Mouse (Mus musculus): ENCODE measurements at regions not wholly inside any gene's neighbourhood (a gene's known extent, or its start where the extent isn't known, plus 50 kb on each side); places are given as distances from the start of the nearest gene placed in this dataset.

DNA sequence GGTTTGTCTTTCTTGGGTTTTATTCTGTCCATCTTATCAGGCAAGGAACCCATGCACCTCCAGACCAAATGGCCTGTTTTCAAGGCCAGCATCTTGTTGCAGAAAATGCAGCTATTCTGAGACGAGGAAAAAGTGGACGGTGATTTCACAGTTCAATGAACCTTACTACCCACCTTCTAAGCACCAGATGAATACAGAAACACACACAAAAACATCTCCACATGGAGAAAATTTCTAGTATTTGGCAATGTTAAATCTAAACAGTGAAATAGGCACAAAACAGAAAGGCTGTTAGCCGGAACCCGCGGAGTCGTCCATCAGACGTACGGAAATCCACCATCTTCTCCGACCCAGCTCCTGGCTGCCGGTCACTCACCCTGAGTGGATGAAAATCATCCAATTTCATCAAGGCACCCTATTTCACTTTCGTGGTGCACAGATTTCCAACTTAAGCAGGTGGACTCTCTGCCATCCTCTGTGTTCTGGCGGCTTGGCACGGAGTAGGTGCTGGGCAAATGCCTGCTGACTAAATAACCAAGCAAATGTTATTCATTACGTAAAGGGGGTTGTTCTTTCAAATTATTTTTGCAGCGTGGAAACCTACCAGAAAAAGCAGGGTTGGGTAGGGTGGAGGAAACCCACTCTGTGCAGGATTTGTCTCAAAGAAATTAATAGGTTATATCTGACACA lies 66.1 kb upstream of the Cpsf6 start:
- H3K4me3 ChIP-seq (ENCODE audit: insufficient read depth, low read length) = no peak overlapping the region
- no peaks in the 10 kb centered on the region for H3K4me1 ChIP-seq (ENCODE audit: control insufficient read depth, insufficient read depth, low read length)
- no peak overlapping the region for H3K27ac ChIP-seq (ENCODE audit: insufficient read depth, low read length)
- TF ChIP-seq CTCF (IDR thresholded peaks at IDR 0.05; ENCODE audit: borderline replicate concordance, insufficient read depth, low read length) (no peak), POLR2A (IDR thresholded peaks at IDR 0.05; ENCODE audit: low read depth, low read length) (no peak)

DNA sequence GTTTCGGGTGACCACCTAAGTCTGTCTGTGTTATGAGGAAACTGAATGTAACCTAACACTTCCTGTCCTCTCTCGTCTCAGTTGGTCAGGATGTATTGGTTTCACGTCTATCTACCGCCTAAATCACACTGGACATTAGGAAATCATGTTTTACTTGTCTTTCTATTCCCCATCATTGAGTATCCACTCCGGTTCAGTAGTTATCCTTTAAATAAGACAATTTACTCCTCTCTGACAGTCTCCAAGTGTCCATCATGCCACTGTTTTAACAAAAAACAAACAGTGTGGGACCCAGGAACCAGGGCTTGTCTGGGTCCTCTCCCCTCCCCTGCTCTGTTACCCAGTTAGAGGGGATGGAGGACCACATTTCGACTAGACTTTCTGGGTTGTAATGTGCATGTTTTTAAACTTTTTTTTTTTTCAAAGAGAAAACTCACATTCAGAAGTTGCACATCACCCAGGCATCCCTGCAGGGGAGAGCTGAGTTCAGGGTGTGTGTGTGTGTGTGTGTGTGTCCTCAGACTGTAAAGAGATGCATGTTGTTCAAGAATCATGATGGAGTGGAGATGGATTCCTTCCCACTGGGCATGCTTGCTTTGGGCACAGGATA lies 65.5 kb upstream of the Cpsf6 start:
- no peaks in the 10 kb centered on the region for H3K4me1 ChIP-seq (ENCODE audit: control insufficient read depth, insufficient read depth, low read length)
- TF ChIP-seq CTCF (IDR thresholded peaks at IDR 0.05; ENCODE audit: borderline replicate concordance, insufficient read depth, low read length) = no peak
- TF ChIP-seq POLR2A (IDR thresholded peaks at IDR 0.05; ENCODE audit: low read depth, low read length) = no peak

DNA sequence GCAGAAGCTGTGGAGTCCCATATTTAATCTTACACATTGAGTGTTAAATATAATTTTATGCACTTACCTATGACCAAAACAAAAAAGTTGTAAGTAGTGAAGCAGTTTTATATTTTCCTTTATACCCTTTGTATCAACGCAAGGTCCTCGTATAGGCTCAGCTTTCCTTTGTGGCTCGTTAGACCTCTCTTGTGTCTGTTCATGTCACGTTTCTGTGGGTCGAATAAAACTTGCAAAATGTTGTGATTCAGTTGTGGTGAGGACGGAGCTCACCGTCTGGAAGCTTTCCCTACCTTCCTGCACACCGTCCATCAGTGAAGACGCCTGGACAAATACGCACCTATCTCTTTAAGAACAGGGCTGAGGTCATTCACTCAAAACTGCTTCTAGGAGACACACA lies 64.9 kb upstream of the Cpsf6 start:
- no peak for TF ChIP-seq POLR2A (IDR thresholded peaks at IDR 0.05; ENCODE audit: low read depth, low read length)
- no peak for TF ChIP-seq CTCF (IDR thresholded peaks at IDR 0.05; ENCODE audit: borderline replicate concordance, insufficient read depth, low read length)
- H3K4me3 ChIP-seq (ENCODE audit: insufficient read depth, low read length) = no peak overlapping the region
- no peaks in the 10 kb centered on the region for H3K4me1 ChIP-seq (ENCODE audit: control insufficient read depth, insufficient read depth, low read length)
- no peak overlapping the region for H3K27ac ChIP-seq (ENCODE audit: insufficient read depth, low read length)

More for the DNA sequence above, 65.5 kb upstream of the Cpsf6 start:
- H3K4me3 ChIP-seq (ENCODE audit: insufficient read depth, low read length) = no peak overlapping the region
- no peak overlapping the region for H3K27ac ChIP-seq (ENCODE audit: insufficient read depth, low read length)

DNA sequence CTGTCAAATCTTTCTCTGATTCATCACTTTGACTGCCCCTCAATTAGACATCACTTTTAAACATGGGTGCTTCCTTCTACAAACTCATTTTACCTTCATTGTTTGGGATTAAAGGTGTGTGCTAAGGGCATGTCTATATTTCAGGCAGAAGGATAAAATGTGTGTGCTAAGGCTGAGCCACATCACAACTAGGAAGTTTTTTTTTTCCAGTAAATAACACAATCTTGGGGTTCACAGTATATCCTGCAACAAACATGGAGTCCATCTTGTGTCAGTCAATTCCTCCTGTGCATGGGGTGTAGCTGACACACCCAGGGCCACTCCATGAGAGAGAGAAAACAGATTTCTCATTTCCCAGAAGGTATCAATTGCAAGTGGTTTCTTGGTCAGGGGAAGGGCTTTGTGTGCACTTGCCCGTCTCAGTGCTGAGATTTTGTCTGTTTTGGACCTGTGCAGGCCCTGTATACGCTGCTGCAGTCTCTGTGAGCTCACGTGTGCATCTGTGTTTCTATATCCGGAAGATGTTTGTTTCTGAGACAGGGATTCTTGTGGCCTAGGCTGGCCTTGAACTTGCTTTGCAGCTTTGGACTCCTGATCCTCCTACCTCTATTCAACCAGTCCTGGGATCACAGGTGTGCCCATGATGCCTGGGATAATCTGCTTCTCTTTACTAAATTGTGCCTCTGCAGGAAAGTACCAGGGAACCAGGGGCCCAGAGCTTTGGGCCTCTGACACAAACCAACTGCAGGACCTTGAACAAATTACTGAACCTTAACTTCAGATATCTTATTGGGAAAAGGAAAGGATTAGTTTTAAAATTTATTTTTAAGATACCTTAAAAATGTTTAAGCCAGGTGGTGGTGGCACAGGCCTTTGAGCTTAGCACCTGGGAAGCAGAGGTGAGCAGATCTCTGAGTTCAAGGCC lies 63.9 kb upstream of the Cpsf6 start:
- Histone ChIP-seq H3K4me3 (ENCODE audit: insufficient read depth, low read length) (no peak overlapping the region), H3K27ac (ENCODE audit: insufficient read depth, low read length) (no peak overlapping the region), H3K4me1 (ENCODE audit: control insufficient read depth, insufficient read depth, low read length) (no peaks in the 10 kb centered on the region)
- TF ChIP-seq CTCF (IDR thresholded peaks at IDR 0.05; ENCODE audit: borderline replicate concordance, insufficient read depth, low read length) (no peak), POLR2A (IDR thresholded peaks at IDR 0.05; ENCODE audit: low read depth, low read length) (no peak)

DNA sequence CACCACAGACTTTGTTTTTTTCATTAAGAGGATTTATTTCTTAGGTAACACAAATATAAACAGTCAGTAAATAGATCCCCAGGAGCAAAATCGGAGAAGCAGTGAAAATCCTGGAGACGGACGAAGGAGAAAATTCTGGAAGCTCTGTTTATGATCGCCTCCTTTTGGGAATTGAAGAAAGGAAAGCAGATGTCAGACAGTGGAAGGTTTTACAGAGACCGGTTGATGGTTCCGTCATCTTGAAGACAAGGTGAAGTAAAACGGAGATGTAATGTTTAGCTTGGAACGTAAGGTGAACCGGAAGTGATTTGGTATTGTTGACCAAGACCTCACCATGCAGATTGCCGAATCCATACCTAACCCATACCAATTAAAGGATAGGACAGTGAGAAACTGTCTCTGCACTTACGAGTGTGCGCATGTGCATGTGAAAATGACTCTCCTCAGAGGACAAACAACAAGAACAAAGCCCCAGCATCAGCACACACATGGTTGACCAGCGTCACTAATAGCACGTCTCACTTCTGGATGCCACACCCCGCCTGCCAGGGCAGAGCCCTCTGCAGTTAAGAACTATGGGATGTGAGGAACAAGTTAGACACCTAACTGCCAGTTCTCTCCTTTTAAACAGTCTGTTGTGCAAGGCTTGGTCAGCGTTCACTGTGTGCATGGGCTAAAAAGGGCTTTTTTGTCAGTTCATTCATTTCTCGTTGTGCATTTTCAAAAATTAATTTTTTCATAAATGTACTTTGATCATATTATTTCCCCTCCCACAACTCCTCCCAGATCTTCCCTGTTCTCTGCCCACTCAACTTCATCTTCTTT lies 62.4 kb upstream of the Cpsf6 start:
- TF ChIP-seq POLR2A (IDR thresholded peaks at IDR 0.05; ENCODE audit: low read depth, low read length) = no peak
- no peak for TF ChIP-seq CTCF (IDR thresholded peaks at IDR 0.05; ENCODE audit: borderline replicate concordance, insufficient read depth, low read length)
- H3K27ac ChIP-seq (ENCODE audit: insufficient read depth, low read length) = no peak overlapping the region
- no peaks in the 10 kb centered on the region for H3K4me1 ChIP-seq (ENCODE audit: control insufficient read depth, insufficient read depth, low read length)
- H3K4me3 ChIP-seq (ENCODE audit: insufficient read depth, low read length) = no peak overlapping the region

DNA sequence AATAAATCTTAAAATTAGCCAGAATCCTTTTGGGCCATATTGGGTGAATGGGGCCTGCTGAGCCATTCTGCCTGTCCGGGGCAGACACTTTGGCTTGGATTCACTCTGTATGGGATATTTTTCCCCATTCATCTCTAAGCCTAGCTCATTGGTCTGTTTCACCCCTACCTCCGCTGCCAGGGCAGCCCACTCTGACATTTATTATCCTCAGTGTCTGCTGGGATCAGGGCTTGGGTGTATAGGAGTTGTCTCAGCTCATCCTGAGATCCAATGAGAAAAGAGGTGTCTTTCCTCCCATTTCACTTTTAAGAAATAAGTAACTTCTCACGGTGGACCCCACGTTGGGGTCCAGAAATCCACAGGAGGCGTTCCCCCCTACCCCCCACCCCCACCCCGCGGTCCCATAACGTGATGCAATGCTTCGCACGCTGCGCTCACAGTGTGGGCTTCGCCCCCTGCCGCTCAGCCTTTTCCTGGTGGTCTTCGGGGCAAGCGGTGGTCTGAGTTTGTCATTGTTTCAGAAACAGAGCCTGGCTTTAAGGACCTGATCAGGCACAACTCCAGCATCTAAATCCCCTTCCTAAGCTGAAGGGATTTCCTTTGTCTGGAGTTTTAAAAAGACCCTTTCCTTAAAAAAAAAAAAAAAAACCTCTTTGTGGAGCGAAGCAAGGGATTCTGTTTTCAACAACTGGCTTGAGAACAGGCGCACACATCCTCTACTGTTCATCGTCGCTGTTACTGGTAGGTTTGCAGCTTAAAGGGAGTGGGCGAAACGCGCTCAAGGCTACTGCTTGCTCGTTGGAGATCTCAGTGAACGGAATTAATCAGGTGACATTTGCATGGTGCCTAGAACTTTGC lies 61.5 kb upstream of the Cpsf6 start:
- Histone ChIP-seq H3K4me3 (ENCODE audit: insufficient read depth, low read length) (no peak overlapping the region), H3K27ac (ENCODE audit: insufficient read depth, low read length) (no peak overlapping the region), H3K4me1 (ENCODE audit: control insufficient read depth, insufficient read depth, low read length) (no peaks in the 10 kb centered on the region)
- no peak for TF ChIP-seq POLR2A (IDR thresholded peaks at IDR 0.05; ENCODE audit: low read depth, low read length)
- no peak for TF ChIP-seq CTCF (IDR thresholded peaks at IDR 0.05; ENCODE audit: borderline replicate concordance, insufficient read depth, low read length)

DNA sequence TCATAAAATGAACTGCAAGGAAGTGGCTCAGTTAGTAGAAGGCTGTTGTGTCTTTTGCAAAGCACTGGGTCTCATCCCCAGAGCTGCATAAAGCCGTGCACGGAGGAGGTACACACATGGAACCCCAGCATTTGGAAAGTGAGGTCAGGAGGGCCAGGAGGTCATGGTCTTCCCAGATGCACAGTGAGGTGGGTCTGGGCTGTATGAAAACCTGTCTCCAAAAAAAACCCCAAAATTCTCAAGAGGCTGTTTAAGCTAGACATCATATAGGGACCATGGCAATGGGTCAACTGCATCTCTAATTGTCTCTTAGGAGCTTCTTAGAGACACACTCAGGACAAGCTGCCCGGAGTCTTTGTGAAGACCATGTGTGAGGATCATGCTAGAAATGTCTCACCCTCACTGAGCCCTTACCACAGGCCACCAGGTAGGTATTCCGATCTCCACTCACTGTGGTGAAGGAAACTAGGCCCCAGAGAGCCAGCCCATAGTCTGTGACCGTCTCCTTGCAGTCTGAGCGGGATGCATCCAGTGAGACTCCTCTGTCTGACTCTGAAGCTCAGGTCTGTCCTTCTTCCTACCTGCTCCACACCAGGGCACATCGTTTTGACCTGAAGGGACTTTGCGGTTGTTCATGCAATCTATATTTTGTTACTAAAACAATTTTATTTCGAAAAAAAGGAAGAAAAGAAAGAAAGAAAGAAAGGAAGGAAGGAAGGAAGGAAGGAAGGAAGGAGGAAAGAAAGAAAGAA lies 60.6 kb upstream of the Cpsf6 start:
- H3K4me3 ChIP-seq (ENCODE audit: insufficient read depth, low read length) = no peak overlapping the region
- H3K27ac ChIP-seq (ENCODE audit: insufficient read depth, low read length) = no peak overlapping the region
- H3K4me1 ChIP-seq (ENCODE audit: control insufficient read depth, insufficient read depth, low read length) = no peaks in the 10 kb centered on the region
- TF ChIP-seq POLR2A (IDR thresholded peaks at IDR 0.05; ENCODE audit: low read depth, low read length) = no peak
- no peak for TF ChIP-seq CTCF (IDR thresholded peaks at IDR 0.05; ENCODE audit: borderline replicate concordance, insufficient read depth, low read length)
